Mouse (Mus musculus) myocyte (in vitro differentiated cells): Measurements from ENCODE around the gene Fcamr. TPM values are rescaled to one million over a fixed set of nuclear protein-coding genes. Genes with fewer than 3 reads are reported as not detected.

Source experiments
- H3K27me3 ChIP-seq: one replicate; pipeline ENCODE4 v1.6.1; 2011; ENCODE audit not compliant: control insufficient read depth, insufficient read depth, insufficient read length
- H3K36me3 ChIP-seq: one replicate; pipeline ENCODE4 v1.6.1; 2011; ENCODE audit not compliant: control insufficient read depth, insufficient read depth
- H3K4me2 ChIP-seq: one replicate; pipeline ENCODE4 v1.6.1; 2011; ENCODE audit warnings: low read depth, control low read depth
- H3K4me3 ChIP-seq: one replicate; pipeline ENCODE4 v1.5.1; 2011; ENCODE audit warnings: mild to moderate bottlenecking, control low read depth, moderate library complexity
- H3K79me2 ChIP-seq: one replicate; pipeline ENCODE4 v1.6.1; 2011; ENCODE audit not compliant: control insufficient read depth, insufficient read depth
- H3ac ChIP-seq: one replicate; pipeline ENCODE4 v1.6.1; 2011; ENCODE audit not compliant: control insufficient read depth, insufficient read length
- CEBPB ChIP-seq: IDR thresholded peaks from 2 replicates; pipeline ENCODE4 v1.6.1; 2011; ENCODE audit warnings: mild to moderate bottlenecking, moderate library complexity; ENCODE audit not compliant: poor library complexity, insufficient read depth, severe bottlenecking
- E2F4 ChIP-seq: IDR thresholded peaks from one replicate; pipeline ENCODE4 v1.6.1; 2011; ENCODE audit warnings: mild to moderate bottlenecking, control low read depth, moderate library complexity; ENCODE audit not compliant: insufficient read depth
- MAX ChIP-seq: IDR thresholded peaks from one replicate; pipeline ENCODE4 v1.6.1; 2011; ENCODE audit warnings: low read depth, mild to moderate bottlenecking, control low read depth
- MYOD1 ChIP-seq, 3 experiments: IDR thresholded peaks; one replicate each; pipeline ENCODE4 v1.6.1; 2011; ENCODE audit warnings: control low read depth in 2 of 3, low read depth in 2 of 3, mild to moderate bottlenecking in 2 of 3, moderate library complexity in 1 of 3; ENCODE audit not compliant: insufficient read length in 2 of 3, control insufficient read depth in 1 of 3
- MYOG ChIP-seq, 3 experiments: IDR thresholded peaks; one replicate each; pipeline ENCODE4 v1.6.1; 2011; ENCODE audit warnings: control low read depth in 2 of 3, low read depth in 2 of 3, mild to moderate bottlenecking in 2 of 3; ENCODE audit not compliant: insufficient read length in 2 of 3, control insufficient read depth in 1 of 3, insufficient read depth in 1 of 3
- POLR2A ChIP-seq: IDR thresholded peaks from one replicate; pipeline ENCODE4 v1.6.1; 2011; ENCODE audit warnings: low read depth, mild to moderate bottlenecking, control low read depth, moderate library complexity; ENCODE audit not compliant: insufficient read length
- POLR2AphosphoS2 ChIP-seq: IDR thresholded peaks from one replicate; pipeline ENCODE4 v1.6.1; 2011; ENCODE audit warnings: low read depth, control low read depth; ENCODE audit not compliant: insufficient read length
- REST ChIP-seq: IDR thresholded peaks from one replicate; pipeline ENCODE4 v1.6.1; 2011; ENCODE audit warnings: mild to moderate bottlenecking, control low read depth, moderate library complexity; ENCODE audit not compliant: insufficient read depth, insufficient read length
- SRF ChIP-seq: IDR thresholded peaks from one replicate; pipeline ENCODE4 v1.6.1; 2011; ENCODE audit warnings: low read depth; ENCODE audit not compliant: control insufficient read depth, insufficient read length
- TCF12 ChIP-seq: IDR thresholded peaks from one replicate; pipeline ENCODE4 v1.6.1; 2011; ENCODE audit warnings: mild to moderate bottlenecking, control low read depth; ENCODE audit not compliant: poor library complexity, insufficient read depth, severe bottlenecking
- TCF3 ChIP-seq: IDR thresholded peaks from one replicate; pipeline ENCODE4 v1.6.1; 2011; ENCODE audit warnings: low read depth, control low read depth; ENCODE audit not compliant: insufficient read length
- USF1 ChIP-seq: IDR thresholded peaks from one replicate; pipeline ENCODE4 v1.6.1; 2011; ENCODE audit warnings: low read depth, mild to moderate bottlenecking, control low read depth, moderate library complexity
- polyA plus RNA-seq: library from polyadenylated mRNA; unstranded; fragments of >200 nt; fragmentation: generic; extraction: Trizol; gene quantifications from one replicate; pipeline ENCODE4 v1.2.1, GENCODE M21; 2012; ENCODE audit warnings: missing spikeins

The Fcamr gene
- polyA plus RNA-seq, 1 experiment: not detected

DNA sequence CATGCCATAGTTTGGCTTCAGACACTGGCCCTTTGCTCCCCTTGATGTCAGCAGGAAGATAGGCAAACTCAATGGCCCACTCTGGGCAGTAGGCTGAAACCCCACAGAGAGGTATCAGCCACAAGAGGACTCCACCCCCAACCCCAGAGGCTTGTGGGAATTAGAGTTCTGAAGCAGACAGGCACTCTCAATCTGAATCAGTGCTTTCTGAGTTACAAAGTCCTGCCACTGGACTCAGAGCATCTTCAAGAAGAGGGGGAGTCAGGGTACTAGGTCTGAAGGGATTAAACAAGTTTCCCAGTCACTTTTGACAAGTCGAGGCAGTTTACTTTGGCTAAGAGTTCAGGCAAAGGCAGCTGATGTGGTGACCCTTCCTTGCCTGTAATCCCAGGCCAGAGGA, 19.0 kb downstream of the Fcamr start:
- TF ChIP-seq MAX: no peak
- TF ChIP-seq E2F4: no peak
- H3K79me2 ChIP-seq: no peaks in the 10 kb centered on the region
- peaks cover 10% of the 10 kb centered on the region for H3K27me3 ChIP-seq
- no peaks in the 10 kb centered on the region for H3K36me3 ChIP-seq
- H3ac ChIP-seq: no peak overlapping the region
- H3K4me2 ChIP-seq: no peak overlapping the region
- H3K4me3 ChIP-seq: no peak overlapping the region

DNA sequence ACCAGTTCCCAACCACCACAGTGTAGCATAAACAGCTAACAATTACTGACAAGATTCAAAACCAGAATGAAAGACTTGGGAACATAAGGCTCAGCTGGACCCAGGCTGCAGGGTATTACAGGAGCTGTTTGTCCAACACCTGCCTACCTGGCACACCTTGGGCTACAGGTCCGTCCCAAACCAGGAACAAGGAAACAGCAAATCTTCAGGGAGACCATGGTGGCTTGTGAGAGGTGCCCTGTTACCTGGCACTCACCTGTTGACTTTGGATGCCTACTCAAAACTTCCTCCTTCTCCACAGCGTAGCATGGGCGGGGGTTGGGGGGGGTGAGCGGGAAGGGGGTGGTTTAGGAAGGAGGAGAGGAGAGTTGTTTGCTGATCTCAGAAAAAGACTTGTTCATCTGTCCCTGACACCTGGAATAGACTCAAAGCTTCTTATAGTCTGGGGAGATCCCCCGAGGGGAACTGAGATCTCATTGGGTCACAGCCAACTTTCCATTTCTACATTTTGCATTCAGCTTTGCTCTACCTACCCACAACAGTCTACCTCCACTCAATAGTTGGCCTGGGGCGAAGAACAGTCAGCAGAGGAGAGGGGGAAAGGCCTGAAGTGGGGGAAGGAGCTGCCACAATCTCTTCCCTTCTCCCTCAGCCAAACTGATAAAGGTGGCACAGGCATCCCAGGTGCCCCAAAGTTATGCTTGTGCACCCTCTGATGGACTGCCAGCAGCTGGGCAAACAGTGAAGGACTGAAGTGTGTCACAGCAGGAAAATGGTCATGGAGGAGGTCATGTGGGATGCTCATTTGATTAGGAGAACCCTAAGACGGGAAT, 19.8 kb downstream of the Fcamr start:
- Histone ChIP-seq H3K4me2 (no peak overlapping the region), H3K36me3 (no peaks in the 10 kb centered on the region), H3K79me2 (no peaks in the 10 kb centered on the region), H3ac (no peak overlapping the region), H3K27me3 (peaks cover 10% of the 10 kb centered on the region), H3K4me3 (no peak overlapping the region)
- TF ChIP-seq POLR2AphosphoS2: no peak
- TF ChIP-seq CEBPB: no peak
- TF ChIP-seq MAX: no peak
- no peak for TF ChIP-seq USF1
- no peak for TF ChIP-seq POLR2A
- TF ChIP-seq TCF3: no peak
- TF ChIP-seq MYOG (IDR thresholded peaks at IDR 0.05; ENCODE audit: control insufficient read depth in 1 of 3, insufficient read depth in 1 of 3, insufficient read length in 2 of 3, low read depth in 2 of 3): no peak
- TF ChIP-seq E2F4: no peak
- TF ChIP-seq SRF: no peak
- TF ChIP-seq MYOD1 (IDR thresholded peaks at IDR 0.05; ENCODE audit: control insufficient read depth in 1 of 3, insufficient read length in 2 of 3, low read depth in 2 of 3): no peak
- TF ChIP-seq TCF12: no peak

DNA sequence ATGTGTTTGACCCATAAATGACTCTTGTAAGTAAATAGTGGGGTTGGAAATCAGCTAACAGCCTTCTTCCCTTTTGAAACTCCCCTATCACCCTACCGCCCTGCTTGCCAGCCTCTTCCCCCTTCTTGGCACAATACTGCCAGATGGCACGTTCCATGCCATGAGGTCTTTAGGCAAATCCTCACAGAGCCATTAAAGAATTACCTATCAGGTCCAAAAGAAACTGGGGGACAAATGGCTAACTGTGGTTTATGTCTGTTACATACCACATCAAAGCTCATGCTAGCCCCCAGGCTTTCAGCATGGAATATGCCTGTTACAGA, 20.4 kb downstream of the Fcamr start:
- H3K36me3 ChIP-seq: no peaks in the 10 kb centered on the region
- no peak overlapping the region for H3K4me2 ChIP-seq
- TF ChIP-seq USF1: no peak
- TF ChIP-seq MYOD1 (IDR thresholded peaks at IDR 0.05; ENCODE audit: control insufficient read depth in 1 of 3, insufficient read length in 2 of 3, low read depth in 2 of 3): no peak
- no peak for TF ChIP-seq E2F4
- TF ChIP-seq CEBPB: no peak
- no peak for TF ChIP-seq TCF12
- TF ChIP-seq SRF: no peak
- no peak for TF ChIP-seq POLR2A
- no peak for TF ChIP-seq TCF3
- no peak for TF ChIP-seq POLR2AphosphoS2
- H3K27me3 ChIP-seq: peaks cover 10% of the 10 kb centered on the region
- no peak overlapping the region for H3K4me3 ChIP-seq
- no peak overlapping the region for H3ac ChIP-seq
- H3K79me2 ChIP-seq: no peaks in the 10 kb centered on the region

DNA sequence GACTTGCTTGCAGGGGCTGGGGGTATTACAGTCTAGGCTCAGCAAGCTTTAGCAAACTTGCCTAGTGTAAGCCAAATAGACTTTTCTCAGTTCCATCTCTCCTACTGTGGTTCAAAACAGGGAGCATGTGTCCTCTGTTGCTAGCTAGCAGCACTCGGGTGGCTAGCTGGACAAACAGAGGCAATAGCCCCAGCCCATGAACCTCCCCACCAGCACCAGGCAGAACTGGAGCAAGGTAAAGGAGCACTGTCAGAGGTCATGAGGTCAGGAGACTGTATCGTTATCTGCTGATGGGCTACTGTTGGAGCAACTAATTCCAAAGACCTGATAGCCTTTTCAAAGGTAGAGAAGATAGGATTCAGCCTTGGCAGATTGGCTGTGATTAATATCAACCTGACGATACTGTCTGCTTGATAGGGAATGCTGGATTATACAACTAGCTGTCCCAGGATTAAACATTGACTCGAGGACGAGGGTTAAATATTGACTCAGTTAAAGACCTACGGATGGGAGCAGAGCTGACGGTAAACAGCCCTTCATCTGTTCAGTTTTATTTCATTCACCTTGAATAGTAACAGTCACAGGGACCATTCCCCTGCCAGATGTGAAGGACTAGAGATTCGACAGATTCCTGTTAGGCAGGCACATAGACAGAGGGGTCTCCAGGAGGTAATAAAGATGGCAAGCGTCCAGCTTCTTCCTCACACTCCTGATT, 21.4 kb downstream of the Fcamr start:
- H3K4me3 ChIP-seq: no peak overlapping the region

DNA sequence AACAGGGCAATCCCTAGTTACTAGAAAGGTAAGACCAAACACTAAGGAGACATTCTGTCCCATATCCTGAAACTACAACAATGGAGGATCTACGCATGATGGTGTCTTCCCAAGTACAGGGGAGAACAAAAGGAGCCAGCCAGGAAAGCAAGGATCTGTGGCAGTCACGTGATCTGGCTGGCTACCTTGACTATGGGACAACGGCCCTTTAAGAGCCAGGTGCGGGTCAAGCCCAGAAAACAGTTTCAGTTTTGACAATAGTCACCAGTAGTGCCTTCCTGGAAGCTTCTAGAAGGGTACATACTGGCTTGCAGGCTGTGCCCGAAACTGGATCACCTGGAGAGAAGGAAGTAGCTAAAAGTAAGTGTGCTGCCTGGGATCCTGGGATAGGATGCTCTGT, 25.7 kb downstream of the Fcamr start, which contains the start of gene Pigr:
Gene Pigr, plus strand, starts transcription at position 237 of the 400 bp plus-strand sequence.
- no peak within 1 kb of the TSS for H3K4me2 ChIP-seq
- no peaks in the 10 kb centered on the region for H3K79me2 ChIP-seq
- H3K36me3 ChIP-seq: no peaks in the 10 kb centered on the region
- no peak for TF ChIP-seq REST
- no peak for TF ChIP-seq POLR2A
- no peak for TF ChIP-seq POLR2AphosphoS2
- no peak for TF ChIP-seq TCF12
- TF ChIP-seq MAX: no peak
- TF ChIP-seq MYOG (IDR thresholded peaks at IDR 0.05; ENCODE audit: control insufficient read depth in 1 of 3, insufficient read depth in 1 of 3, insufficient read length in 2 of 3, low read depth in 2 of 3): no peak
- no peak for TF ChIP-seq TCF3
- TF ChIP-seq CEBPB: no peak
- TF ChIP-seq SRF: no peak
- TF ChIP-seq MYOD1 (IDR thresholded peaks at IDR 0.05; ENCODE audit: control insufficient read depth in 1 of 3, insufficient read length in 2 of 3, low read depth in 2 of 3): no peak
- no peak for TF ChIP-seq USF1
- no peak for TF ChIP-seq E2F4
- H3K4me3 ChIP-seq: no peak within 1 kb of the TSS
- no peak within 1 kb of the TSS for H3ac ChIP-seq
- H3K27me3 ChIP-seq: peaks cover 23% of the 10 kb centered on the region

More for the DNA sequence above, 21.4 kb downstream of the Fcamr start:
- no peak for TF ChIP-seq SRF
- no peak for TF ChIP-seq TCF12
- TF ChIP-seq MYOG (IDR thresholded peaks at IDR 0.05; ENCODE audit: control insufficient read depth in 1 of 3, insufficient read depth in 1 of 3, insufficient read length in 2 of 3, low read depth in 2 of 3): no peak
- TF ChIP-seq E2F4: no peak
- no peak for TF ChIP-seq POLR2AphosphoS2
- TF ChIP-seq USF1: no peak
- TF ChIP-seq CEBPB: no peak
- Histone ChIP-seq H3K79me2 (no peaks in the 10 kb centered on the region), H3ac (no peak overlapping the region), H3K4me2 (no peak overlapping the region), H3K27me3 (peaks cover 16% of the 10 kb centered on the region), H3K36me3 (no peaks in the 10 kb centered on the region)
